Mouse (Mus musculus): ENCODE results near the gene Ascc2. TPM values are rescaled to one million over a fixed set of nuclear protein-coding genes. Genes with fewer than 3 reads are reported as not detected.

The Ascc2 gene
- polyA plus RNA-seq, 1 experiment from 2014 or later, result 32.6 TPM

DNA sequence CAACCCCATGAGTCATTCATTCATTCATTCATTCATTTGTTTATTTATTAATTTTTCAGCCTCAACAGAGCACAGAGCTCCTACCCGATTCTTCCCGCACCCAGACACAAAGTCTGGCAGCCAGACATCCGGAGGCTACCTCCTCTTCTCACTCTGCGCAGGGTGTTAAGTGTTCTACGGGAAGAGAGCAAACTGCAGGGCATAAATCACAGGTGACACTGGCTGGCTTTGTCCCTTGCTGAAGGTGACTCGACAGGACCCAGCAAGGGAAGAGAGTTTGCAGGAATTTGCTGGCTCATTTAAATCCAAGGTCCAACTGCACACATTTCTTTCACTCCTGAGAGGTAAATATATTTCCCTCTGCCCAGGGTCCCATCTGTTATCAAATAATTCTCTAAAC, 33.1 kb upstream of the Ascc2 start:
- TF ChIP-seq CTCF (IDR thresholded peaks at IDR 0.05), result no peak
- in situ Hi-C loops (cut with MboI; ENCODE audit: low pct_unique_long_range_greater_than_20kb), result no loop called here
- POLR2A ChIA-PET, result no interaction called here
- H3K27me3 ChIP-seq, result peaks cover 9% of the 10 kb centered on the region
- CTCF ChIA-PET, result interaction anchor here (0.9 kb wide), 1 partner anchor 8 kb away, joined by 3 read pairs; no protein-coding TSS in a partner anchor
- ATAC-seq (no peak), DNase-seq (ENCODE audit: low read depth, low spot score) (no peak)

DNA sequence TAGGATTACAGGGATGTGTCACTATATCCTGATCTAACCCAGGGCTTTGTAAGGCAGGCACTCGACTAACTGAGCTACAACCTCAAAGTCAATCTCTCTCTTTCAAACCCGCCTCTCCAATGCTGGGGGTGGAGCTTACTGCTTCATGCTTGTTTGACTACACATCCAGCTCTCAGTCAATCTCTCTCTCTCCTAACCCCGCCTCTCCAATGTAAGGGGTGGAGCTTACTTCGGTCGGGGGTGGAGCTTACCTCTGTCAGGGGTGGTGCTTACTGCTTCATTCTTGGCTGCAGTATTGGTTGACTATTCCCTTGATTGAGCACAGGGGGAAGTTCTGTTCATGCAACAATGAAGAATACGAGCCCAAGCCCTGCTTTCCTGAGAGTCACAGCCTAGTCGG, 32.1 kb upstream of the Ascc2 start:
- CTCF ChIA-PET, result interaction anchor here (0.6 to 0.9 kb wide), 2 partner anchors 9 to 346 kb away, joined by 3 read pairs; no protein-coding TSS in a partner anchor
- peaks cover 11% of the 10 kb centered on the region for H3K27me3 ChIP-seq
- ATAC-seq (no peak), DNase-seq (ENCODE audit: low read depth, low spot score) (no peak)
- in situ Hi-C loops (cut with MboI; ENCODE audit: low pct_unique_long_range_greater_than_20kb), result no loop called here
- TF ChIP-seq CTCF (IDR thresholded peaks at IDR 0.05), result no peak
- POLR2A ChIA-PET, result no interaction called here

DNA sequence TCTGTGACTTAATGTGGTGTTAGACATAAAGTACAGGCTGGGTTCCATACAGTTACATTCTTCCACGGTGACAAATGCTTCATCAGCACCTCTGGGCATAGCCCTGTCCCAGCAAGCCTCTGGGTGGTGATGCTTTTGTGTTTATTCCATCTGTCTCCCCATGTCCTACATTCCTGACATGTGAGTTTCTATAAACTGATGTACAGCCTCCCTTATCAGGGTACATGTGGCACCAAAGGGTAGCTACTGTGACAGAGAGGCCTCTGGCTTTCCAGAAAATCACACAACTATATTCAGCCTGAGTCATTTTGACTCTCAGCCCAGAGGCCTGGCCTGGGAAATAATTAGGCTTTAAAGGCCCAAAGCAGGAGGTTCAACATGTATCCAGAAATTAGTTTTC, 31.0 kb upstream of the Ascc2 start:
- H3K27me3 ChIP-seq, result peaks cover 10% of the 10 kb centered on the region
- DNase-seq (ENCODE audit: low read depth, low spot score), result no peak
- POLR2A ChIA-PET, result interaction anchor here (1.3 to 2.0 kb wide), 2 partner anchors 11 to 13 kb away, joined by 3 to 6 read pairs; partner anchors contain the start of genes Gm11032 and Mtmr3
- ATAC-seq, result peak; percentile 31
- CTCF ChIA-PET, result no interaction called here
- in situ Hi-C loops (cut with MboI; ENCODE audit: low pct_unique_long_range_greater_than_20kb), result no loop called here
- no peak for TF ChIP-seq CTCF (IDR thresholded peaks at IDR 0.05)

DNA sequence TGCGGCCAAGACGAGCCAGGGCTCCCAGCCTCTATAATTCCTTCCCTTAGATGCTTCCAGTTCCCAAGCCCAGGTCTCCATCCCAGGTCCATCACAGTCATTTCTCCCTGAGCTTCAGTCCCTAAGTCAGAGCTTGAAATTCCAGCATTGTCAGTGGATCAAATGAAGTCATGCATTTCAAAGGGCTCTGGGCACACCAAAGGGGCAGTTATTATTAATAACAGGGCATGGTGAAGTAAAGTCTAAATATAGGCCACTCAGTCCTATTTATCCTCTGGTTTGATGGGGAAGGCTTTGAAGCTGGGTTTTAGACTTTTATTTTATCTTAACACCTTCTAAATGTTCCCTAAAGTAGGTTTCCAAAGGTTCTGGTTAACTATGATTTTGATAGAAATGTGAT, 25.6 kb upstream of the Ascc2 start:
- POLR2A ChIA-PET, result interaction anchor here (0.5 to 0.6 kb wide), 2 partner anchors 45 to 257 kb away, joined by 3 read pairs; no protein-coding TSS in a partner anchor
- peaks cover 19% of the 10 kb centered on the region for H3K27me3 ChIP-seq
- CTCF ChIA-PET, result interaction anchor here (1.1 to 1.3 kb wide), 2 partner anchors 11 to 19 kb away, joined by 3 to 5 read pairs; no protein-coding TSS in a partner anchor
- ATAC-seq, result no peak
- DNase-seq (ENCODE audit: low read depth, low spot score), result no peak
- in situ Hi-C loops (cut with MboI; ENCODE audit: low pct_unique_long_range_greater_than_20kb), result no loop called here
- TF ChIP-seq CTCF (IDR thresholded peaks at IDR 0.05), result no peak

DNA sequence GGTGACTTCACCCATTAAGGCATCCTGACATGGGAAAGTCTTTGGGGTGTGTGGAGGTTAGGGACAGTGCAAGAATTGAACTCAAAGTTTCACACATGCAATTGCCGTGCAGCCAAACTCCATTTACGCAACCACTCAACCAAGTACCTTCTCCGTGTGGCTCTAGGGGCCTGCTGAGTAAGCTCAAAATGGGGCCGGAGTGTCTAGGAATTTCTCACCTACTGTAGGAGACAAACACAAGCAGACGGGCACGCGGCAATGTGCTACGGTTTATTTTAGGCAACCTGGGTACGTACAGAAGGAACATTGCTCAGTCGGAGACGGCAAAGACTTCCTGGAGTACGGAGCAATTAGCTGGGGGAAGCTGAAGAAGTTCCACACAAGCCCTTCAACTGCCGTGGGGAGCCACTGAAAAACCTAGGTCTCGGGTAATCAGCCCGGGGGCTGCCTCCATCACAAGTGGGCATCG, 17.5 kb upstream of the Ascc2 start, which contains the start of gene Gm11032:
Gm11032 (plus strand) TSS at position 51 of the 469 bp plus-strand sequence.
- no peaks in the 10 kb centered on the region for H3K27me3 ChIP-seq
- no peak for TF ChIP-seq CTCF (IDR thresholded peaks at IDR 0.05)
- ATAC-seq (no peak), DNase-seq (ENCODE audit: low read depth, low spot score) (no peak)
- in situ Hi-C loops (cut with MboI; ENCODE audit: low pct_unique_long_range_greater_than_20kb), result no loop called here
- ChIA-PET POLR2A (interaction anchor here (1.1 kb wide), 1 partner anchor 13 kb away, joined by 3 read pairs; no protein-coding TSS in a partner anchor), CTCF (no interaction called here)

DNA sequence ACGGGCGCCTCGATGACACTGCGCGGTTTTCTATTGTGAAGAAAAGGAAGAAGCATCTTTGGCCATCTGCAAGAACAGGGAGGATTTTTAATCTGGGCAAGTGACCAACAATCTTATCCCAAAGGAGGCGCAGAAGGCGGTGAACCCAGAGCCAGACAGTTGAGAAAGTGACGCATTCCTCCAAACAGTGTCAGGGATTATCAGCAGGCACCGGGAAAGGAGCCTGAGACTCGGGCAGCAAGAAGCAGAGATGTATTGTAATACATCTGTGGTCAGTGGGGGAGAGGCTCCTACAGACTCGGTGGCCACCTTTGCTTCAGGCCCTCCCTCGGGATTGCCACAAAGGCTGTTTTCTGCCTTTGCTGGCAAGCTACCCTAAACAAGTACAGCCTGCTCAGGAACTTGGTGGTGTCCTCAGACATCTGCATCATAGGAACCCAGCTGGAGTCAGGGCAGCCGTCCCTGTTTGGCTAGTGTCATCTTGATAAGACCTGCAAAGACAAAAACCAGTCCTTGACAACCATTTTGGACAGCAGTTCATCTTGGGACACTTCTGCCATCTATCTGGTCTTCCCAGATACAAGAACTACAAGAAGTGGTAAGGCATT, 16.9 kb upstream of the Ascc2 start:
- ChIA-PET CTCF (no interaction called here), POLR2A (no interaction called here)
- in situ Hi-C loops (cut with MboI; ENCODE audit: low pct_unique_long_range_greater_than_20kb), result no loop called here
- H3K27me3 ChIP-seq, result no peaks in the 10 kb centered on the region
- no peak for DNase-seq (ENCODE audit: low read depth, low spot score)
- ATAC-seq, result no peak
- TF ChIP-seq CTCF (IDR thresholded peaks at IDR 0.05), result no peak

DNA sequence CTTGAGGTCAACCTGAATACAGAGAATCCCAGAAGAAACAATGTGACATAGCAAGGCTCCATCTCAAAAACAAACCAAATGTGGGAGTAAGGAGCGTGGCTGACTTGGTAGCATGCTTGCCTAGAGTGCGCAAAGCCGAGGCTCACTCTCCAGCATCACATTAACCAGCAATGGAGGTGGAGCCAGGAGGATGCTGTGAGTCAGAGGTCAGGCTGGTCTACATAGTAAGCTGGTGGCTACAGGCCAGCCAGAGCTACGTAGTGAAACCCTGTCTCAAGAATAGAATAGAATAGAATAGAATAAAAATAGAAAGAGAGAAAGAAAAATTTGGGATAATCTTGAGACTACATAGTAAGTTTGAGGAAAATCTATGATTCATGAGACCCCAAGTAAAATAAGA, 15.7 kb upstream of the Ascc2 start:
- CTCF ChIA-PET, result interaction anchor here (1.2 to 1.7 kb wide), 3 partner anchors 10 to 31 kb away, joined by 3 to 5 read pairs (median 4); no protein-coding TSS in a partner anchor
- no peaks in the 10 kb centered on the region for H3K27me3 ChIP-seq
- DNase-seq (ENCODE audit: low read depth, low spot score) (no peak), ATAC-seq (no peak)
- TF ChIP-seq CTCF (IDR thresholded peaks at IDR 0.05), result no peak
- POLR2A ChIA-PET, result no interaction called here
- in situ Hi-C loops (cut with MboI; ENCODE audit: low pct_unique_long_range_greater_than_20kb), result no loop called here

DNA sequence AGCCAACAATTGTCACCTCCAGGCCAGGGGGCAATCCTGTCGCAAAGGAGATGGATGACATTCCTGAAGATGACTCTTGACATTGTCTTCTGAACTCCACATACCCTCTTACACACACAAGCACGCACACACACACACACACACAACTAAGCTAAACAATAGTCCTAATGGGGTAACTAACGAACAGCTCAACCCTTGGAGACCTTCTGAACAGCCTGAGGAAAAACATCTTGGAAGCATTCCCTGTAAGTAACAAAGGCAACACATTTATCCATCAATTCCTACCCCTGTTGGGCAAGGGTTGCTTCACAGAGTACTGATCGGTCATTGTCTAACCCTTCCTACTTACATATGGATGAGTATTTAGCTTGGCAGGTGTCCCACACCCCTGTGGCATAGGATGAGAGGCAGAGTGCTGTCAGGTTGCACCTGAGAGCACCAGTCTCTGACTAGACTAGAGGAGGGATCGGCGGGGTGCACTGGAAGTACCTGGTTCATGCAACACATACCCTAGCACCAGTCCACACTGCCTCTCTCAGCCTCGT, 15.0 kb upstream of the Ascc2 start:
- in situ Hi-C loops (cut with MboI; ENCODE audit: low pct_unique_long_range_greater_than_20kb), result no loop called here
- DNase-seq (ENCODE audit: low read depth, low spot score) (no peak), ATAC-seq (no peak)
- ChIA-PET POLR2A (no interaction called here), CTCF (interaction anchor here (1.2 to 1.7 kb wide), 4 partner anchors 11 to 31 kb away, joined by 3 to 5 read pairs (median 4); no protein-coding TSS in a partner anchor)
- H3K27me3 ChIP-seq, result no peaks in the 10 kb centered on the region
- no peak for TF ChIP-seq CTCF (IDR thresholded peaks at IDR 0.05)

DNA sequence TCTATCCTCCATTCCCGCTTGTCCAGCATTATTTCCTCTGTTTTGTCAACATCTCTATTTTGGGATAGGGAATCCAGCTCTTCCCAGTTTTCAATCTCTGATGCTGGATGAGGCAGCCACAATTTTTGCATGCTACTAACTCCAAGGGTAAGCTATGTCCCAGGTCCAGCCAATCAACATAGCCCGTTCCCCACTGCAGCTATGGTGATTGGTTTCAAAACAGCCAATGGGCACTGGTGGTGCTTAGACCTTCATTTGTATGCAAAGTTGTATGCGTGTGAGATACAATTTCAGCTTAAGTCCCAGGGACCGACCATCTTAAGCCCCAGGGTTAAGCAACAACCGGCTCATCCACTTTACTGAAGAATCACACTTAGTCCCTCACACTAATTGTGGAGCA, 14.6 kb upstream of the Ascc2 start:
- no peak for TF ChIP-seq CTCF (IDR thresholded peaks at IDR 0.05)
- in situ Hi-C loops (cut with MboI; ENCODE audit: low pct_unique_long_range_greater_than_20kb), result no loop called here
- H3K27me3 ChIP-seq, result no peaks in the 10 kb centered on the region
- ChIA-PET CTCF (interaction anchor here (1.2 to 1.7 kb wide), 4 partner anchors 11 to 32 kb away, joined by 3 to 5 read pairs (median 4); no protein-coding TSS in a partner anchor), POLR2A (interaction anchor here (0.6 kb wide), 1 partner anchor 262 kb away, joined by 5 read pairs; no protein-coding TSS in a partner anchor)
- DNase-seq (ENCODE audit: low read depth, low spot score), result no peak
- no peak for ATAC-seq

DNA sequence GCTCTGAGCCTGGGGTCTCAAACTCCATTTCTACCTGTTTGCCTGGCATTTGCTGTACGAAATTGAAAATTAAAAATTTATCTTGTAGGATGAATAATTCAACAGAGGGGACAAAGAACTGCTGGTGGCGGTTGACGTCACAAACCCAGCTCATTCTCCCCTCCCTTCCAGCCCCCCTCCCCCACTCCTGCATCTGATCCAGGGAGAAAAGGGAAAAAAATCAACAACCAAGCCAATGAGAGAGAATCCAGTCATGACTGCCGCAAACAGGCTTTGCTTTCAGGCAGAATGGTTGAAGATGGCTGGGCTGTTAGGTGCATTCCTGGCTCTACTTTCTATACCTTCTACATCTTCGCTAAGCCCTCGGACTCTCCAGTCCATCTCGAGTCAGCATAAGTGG, 11.6 kb upstream of the Ascc2 start:
- in situ Hi-C loops (cut with MboI; ENCODE audit: low pct_unique_long_range_greater_than_20kb), result no loop called here
- CTCF ChIA-PET, result no interaction called here
- ATAC-seq (no peak), DNase-seq (ENCODE audit: low read depth, low spot score) (no peak)
- no peak for TF ChIP-seq CTCF (IDR thresholded peaks at IDR 0.05)
- H3K27me3 ChIP-seq, result no peaks in the 10 kb centered on the region
- POLR2A ChIA-PET, result interaction anchor here (0.5 kb wide), 1 partner anchor 49 kb away, joined by 3 read pairs; no protein-coding TSS in a partner anchor

DNA sequence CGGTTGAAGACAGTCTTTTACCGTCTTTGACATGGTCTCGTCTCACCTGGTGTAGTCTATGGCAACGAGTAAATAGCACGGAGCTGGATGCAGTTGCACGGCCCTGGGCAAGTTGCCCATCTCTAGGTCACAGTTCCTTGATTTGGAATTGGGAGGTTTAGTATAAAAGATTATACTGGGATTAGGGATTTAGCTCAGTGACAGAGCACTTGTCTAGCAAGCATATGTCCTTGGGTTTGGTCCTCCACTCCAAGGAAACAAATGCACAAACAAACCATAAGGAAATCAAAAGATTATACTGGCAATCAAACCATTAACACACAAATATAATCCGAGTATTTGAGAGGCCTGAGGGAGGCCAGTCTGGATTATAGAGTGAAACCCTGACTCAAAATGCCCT, 9.9 kb upstream of the Ascc2 start:
- TF ChIP-seq CTCF (IDR thresholded peaks at IDR 0.05), result no peak
- ChIA-PET CTCF (no interaction called here), POLR2A (no interaction called here)
- DNase-seq (ENCODE audit: low read depth, low spot score) (no peak), ATAC-seq (no peak)
- no peaks in the 10 kb centered on the region for H3K27me3 ChIP-seq
- in situ Hi-C loops (cut with MboI; ENCODE audit: low pct_unique_long_range_greater_than_20kb), result no loop called here
